Mouse (Mus musculus): ENCODE results near the gene Cep57l1. TPM values are rescaled to one million over a fixed set of nuclear protein-coding genes. Genes with fewer than 3 reads are reported as not detected.

Cep57l1 gene
- polyA plus RNA-seq, 1 experiment from 2014 or later: 21.1 TPM

- ATAC-seq (ENCODE audit: low FRiP score, low read depth): no peak
- Histone ChIP-seq H3K36me3 (peaks cover 14% of the 10 kb centered on the region), H3K9me3 (0 out of 2 replicates have a peak, but pooled peaks cover 3% of the 10 kb centered on the region), H3K9ac (replicated peaks) (no peak overlapping the region), H3K4me1 (peaks cover 8% of the 10 kb centered on the region), H3K27me3 (no peaks in the 10 kb centered on the region), H3K27ac (replicated peaks) (no peak overlapping the region), H3K4me3 (no peak overlapping the region), H3K4me2 (replicated peaks) (no peak overlapping the region)
- 93% methylated on average over 4 of the region's 4 CpGs for WGBS
These were observed 77.7 kb downstream of the Cep57l1 start for GRCm38 (mm10) chr10:41731932-41732331.

DNA sequence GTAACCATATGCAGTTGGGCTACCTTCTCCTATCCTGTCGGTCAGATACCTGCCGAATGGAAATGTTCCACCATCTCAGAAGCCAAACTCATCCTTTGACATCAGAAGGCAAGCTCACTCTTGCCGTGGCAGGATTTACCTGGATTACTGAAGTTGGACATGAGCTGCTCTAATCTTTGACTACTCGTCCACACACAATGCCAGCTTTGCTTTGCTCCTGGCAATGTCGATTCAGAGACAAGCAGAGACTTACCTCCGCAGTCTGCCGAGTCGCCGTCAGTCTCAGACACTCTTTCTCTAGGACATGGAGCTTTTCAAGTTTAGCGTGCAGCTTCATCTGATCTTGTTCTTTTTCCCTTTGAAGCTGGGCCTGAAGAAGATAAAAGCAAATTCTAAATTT is 78.9 kb downstream of the Cep57l1 start:
- no peak for ATAC-seq (ENCODE audit: low FRiP score, low read depth)
- no peak overlapping the region for H3K27ac ChIP-seq (replicated peaks)
- no peak overlapping the region for H3K9ac ChIP-seq (replicated peaks)
- no peaks in the 10 kb centered on the region for H3K27me3 ChIP-seq
- WGBS: 92% methylated on average over 10 of the region's 10 CpGs
- peaks cover 7% of the 10 kb centered on the region for H3K4me1 ChIP-seq
- peaks cover 14% of the 10 kb centered on the region for H3K36me3 ChIP-seq
- H3K4me2 ChIP-seq (replicated peaks): no peak overlapping the region
- no peaks in the 10 kb centered on the region for H3K9me3 ChIP-seq
- H3K4me3 ChIP-seq: no peak overlapping the region

DNA sequence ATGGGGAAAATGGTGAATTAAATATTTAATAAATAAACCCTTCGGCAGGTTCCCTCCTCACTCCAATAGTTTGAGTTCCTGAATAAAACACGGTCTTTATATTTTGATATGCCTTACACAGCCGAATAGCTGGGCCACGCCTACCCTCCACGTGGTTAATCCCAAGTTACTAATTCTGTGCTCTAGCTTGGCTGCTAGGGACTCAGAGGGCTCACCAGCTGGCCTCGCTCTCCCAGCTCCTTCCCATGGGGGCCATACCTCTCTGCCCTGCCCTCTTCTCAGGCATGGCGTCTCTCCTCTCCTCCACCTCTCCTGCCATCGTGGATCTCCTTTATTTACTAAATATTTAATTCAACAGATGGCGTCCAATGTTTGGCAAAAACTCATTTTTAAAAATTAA is 83.5 kb downstream of the Cep57l1 start:
- 85% methylated on average over 9 of the region's 9 CpGs for WGBS
- H3K27me3 ChIP-seq: no peaks in the 10 kb centered on the region
- no peak overlapping the region for H3K9ac ChIP-seq (replicated peaks)
- peaks cover 14% of the 10 kb centered on the region for H3K36me3 ChIP-seq
- H3K27ac ChIP-seq (replicated peaks): no peak overlapping the region
- no peaks in the 10 kb centered on the region for H3K9me3 ChIP-seq
- no peaks in the 10 kb centered on the region for H3K4me1 ChIP-seq
- no peak overlapping the region for H3K4me2 ChIP-seq (replicated peaks)
- ATAC-seq (ENCODE audit: low FRiP score, low read depth): no peak
- no peak overlapping the region for H3K4me3 ChIP-seq

DNA sequence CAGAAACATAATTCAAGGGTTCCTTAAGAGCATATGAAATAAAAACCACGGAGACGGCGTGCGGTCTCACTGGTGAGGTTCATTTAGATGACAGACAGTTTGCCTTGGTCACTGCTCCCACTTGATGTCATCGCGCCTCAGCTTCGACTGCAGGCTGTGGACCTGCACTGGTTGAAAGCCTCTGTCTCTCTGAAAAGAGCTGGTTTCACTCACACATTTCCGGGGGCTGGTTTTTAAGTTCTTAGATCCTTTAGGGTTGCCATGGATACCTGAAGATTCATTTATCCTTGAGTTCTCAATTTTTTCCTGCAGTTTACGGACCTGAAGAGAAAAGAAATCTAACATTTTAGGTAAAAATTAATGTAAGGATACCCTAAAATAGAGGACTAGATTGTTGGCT is 90.1 kb downstream of the Cep57l1 start:
- no peaks in the 10 kb centered on the region for H3K36me3 ChIP-seq
- no peak for ATAC-seq (ENCODE audit: low FRiP score, low read depth)
- H3K4me1 ChIP-seq: peaks cover 10% of the 10 kb centered on the region
- no peaks in the 10 kb centered on the region for H3K27me3 ChIP-seq
- H3K4me2 ChIP-seq (replicated peaks): no peak overlapping the region
- no peak overlapping the region for H3K27ac ChIP-seq (replicated peaks)
- WGBS: 69% methylated on average over 9 of the region's 9 CpGs
- no peak overlapping the region for H3K4me3 ChIP-seq
- no peak overlapping the region for H3K9ac ChIP-seq (replicated peaks)
- no peaks in the 10 kb centered on the region for H3K9me3 ChIP-seq

DNA sequence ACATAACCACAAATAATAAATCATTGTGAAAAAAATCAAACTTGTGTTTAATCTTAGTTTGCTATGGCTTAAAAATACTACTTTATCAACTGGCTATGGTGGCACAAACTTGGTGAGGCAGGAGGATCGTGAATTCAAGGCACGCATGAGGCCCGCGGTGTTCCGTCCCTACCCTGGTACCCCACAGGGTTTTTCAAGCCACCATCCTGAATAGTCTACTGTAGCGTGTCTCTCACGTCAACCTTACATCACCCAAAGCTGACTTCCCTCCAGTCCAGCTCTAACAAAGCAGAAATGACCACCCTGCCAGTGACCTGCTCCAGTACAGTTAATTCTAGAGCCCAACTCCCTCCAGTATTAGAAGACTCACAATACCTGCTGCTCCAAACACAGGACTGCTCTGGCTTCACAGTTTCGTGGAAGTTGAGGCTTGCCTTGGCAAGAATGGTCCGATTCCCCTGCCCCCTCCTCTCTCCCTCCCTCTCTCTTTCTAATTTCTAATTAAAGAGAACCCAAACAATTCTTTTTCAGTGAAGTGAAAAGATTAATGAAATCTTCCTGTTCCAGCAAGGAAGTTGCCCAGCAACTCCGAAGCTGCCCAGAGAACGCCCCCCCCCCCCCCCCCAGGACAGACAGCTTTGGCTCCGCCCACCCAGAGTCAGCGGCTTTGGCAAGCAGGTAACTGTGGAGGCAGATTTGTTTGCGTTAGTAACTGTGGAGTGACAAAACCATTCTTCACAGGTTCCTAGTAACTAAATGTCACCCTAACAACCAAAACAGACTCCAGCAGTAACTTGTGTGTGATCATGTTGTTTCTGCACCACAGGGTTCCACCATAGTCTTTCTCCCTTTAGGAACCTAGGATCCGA is 93.4 kb downstream of the Cep57l1 start, which contains the start of gene Ccdc162:
Ccdc162 (minus strand) TSS at position 606 of the 869 bp plus-strand sequence.
- Histone ChIP-seq H3K4me1 (peaks cover 14% of the 10 kb centered on the region), H3K9me3 (no peaks in the 10 kb centered on the region), H3K27ac (replicated peaks) (no peak within 1 kb of the TSS), H3K4me2 (replicated peaks) (0 out of 2 replicates have a peak within 1 kb of the TSS, but pooled peaks have one; percentile 9), H3K4me3 (no peak within 1 kb of the TSS), H3K9ac (replicated peaks) (no peak within 1 kb of the TSS), H3K27me3 (no peaks in the 10 kb centered on the region), H3K36me3 (no peaks in the 10 kb centered on the region)
- 46% methylated on average over 15 of the region's 15 CpGs for WGBS
- ATAC-seq (ENCODE audit: low FRiP score, low read depth): 0 out of 2 replicates have a peak, but pooled peaks have one; percentile 44

DNA sequence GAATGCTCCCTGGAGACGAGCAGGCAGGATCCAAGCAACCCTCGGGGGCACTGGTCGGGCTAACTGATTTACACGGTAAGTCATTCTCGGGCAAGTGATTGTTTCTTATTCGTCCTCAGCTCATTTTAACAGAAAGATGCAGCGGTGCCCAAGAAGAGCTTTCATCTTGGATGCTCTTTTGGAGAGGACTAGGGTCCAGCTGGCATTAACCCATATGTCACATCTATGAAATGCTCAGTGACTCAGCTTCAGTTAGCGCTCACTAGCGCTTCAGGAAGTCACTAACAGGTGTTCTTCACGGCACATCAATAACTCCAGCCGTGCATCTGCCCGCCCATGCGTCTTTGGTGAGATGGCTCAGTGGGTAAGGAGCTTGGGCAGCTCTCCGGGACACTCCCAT is 94.1 kb downstream of the Cep57l1 start:
- Histone ChIP-seq H3K4me2 (replicated peaks) (no peak overlapping the region), H3K4me1 (peaks cover 14% of the 10 kb centered on the region), H3K9ac (replicated peaks) (no peak overlapping the region), H3K36me3 (no peaks in the 10 kb centered on the region), H3K4me3 (no peak overlapping the region), H3K9me3 (no peaks in the 10 kb centered on the region), H3K27ac (replicated peaks) (no peak overlapping the region), H3K27me3 (no peaks in the 10 kb centered on the region)
- WGBS: 90% methylated on average over 14 of the region's 14 CpGs
- ATAC-seq (ENCODE audit: low FRiP score, low read depth): no peak

- Histone ChIP-seq H3K4me2 (replicated peaks) (no peak overlapping the region), H3K27ac (replicated peaks) (no peak overlapping the region), H3K9me3 (no peaks in the 10 kb centered on the region), H3K27me3 (no peaks in the 10 kb centered on the region), H3K4me3 (no peak overlapping the region), H3K9ac (replicated peaks) (no peak overlapping the region), H3K4me1 (peaks cover 11% of the 10 kb centered on the region), H3K36me3 (no peaks in the 10 kb centered on the region)
- 47% methylated on average over 7 of the region's 7 CpGs for WGBS
- ATAC-seq (ENCODE audit: low FRiP score, low read depth): no peak
These were observed 98.2 kb downstream of the Cep57l1 start for GRCm38 (mm10) chr10:41711467-41711866.

GRCm38 (mm10) chr10:41710773-41711172 is 98.9 kb downstream of the Cep57l1 start:
- 97% methylated on average over 8 of the region's 8 CpGs for WGBS

GRCm38 (mm10) chr10:41709341-41709740 is 100.3 kb downstream of the Cep57l1 start:
- 94% methylated on average over 8 of the region's 8 CpGs for WGBS
- no peaks in the 10 kb centered on the region for H3K36me3 ChIP-seq
- no peak for ATAC-seq (ENCODE audit: low FRiP score, low read depth)
- no peak overlapping the region for H3K9ac ChIP-seq (replicated peaks)
- 0 out of 2 replicates have a peak, but pooled peaks cover 3% of the 10 kb centered on the region for H3K4me1 ChIP-seq
- no peaks in the 10 kb centered on the region for H3K27me3 ChIP-seq
- H3K27ac ChIP-seq (replicated peaks): no peak overlapping the region
- no peak overlapping the region for H3K4me3 ChIP-seq
- H3K4me2 ChIP-seq (replicated peaks): no peak overlapping the region
- no peaks in the 10 kb centered on the region for H3K9me3 ChIP-seq

More at GRCm38 (mm10) chr10:41710773-41711172, 98.9 kb downstream of the Cep57l1 start:
- H3K9me3 ChIP-seq: no peaks in the 10 kb centered on the region
- peaks cover 5% of the 10 kb centered on the region; the same call in 1 of the 2 replicates for H3K4me1 ChIP-seq
- no peaks in the 10 kb centered on the region for H3K36me3 ChIP-seq
- no peak overlapping the region for H3K4me3 ChIP-seq
- no peak overlapping the region for H3K27ac ChIP-seq (replicated peaks)
- no peak for ATAC-seq (ENCODE audit: low FRiP score, low read depth)
- no peaks in the 10 kb centered on the region for H3K27me3 ChIP-seq
- no peak overlapping the region for H3K4me2 ChIP-seq (replicated peaks)
- H3K9ac ChIP-seq (replicated peaks): no peak overlapping the region

GRCm38 (mm10) chr10:41699669-41700068 is 110.0 kb downstream of the Cep57l1 start:
- Histone ChIP-seq H3K9ac (replicated peaks) (no peak overlapping the region), H3K9me3 (no peaks in the 10 kb centered on the region), H3K4me1 (no peaks in the 10 kb centered on the region), H3K27ac (replicated peaks) (no peak overlapping the region), H3K36me3 (no peaks in the 10 kb centered on the region), H3K4me2 (replicated peaks) (no peak overlapping the region), H3K4me3 (no peak overlapping the region), H3K27me3 (no peaks in the 10 kb centered on the region)
- ATAC-seq (ENCODE audit: low FRiP score, low read depth): no peak
- WGBS: 90% methylated on average over 5 of the region's 5 CpGs

DNA sequence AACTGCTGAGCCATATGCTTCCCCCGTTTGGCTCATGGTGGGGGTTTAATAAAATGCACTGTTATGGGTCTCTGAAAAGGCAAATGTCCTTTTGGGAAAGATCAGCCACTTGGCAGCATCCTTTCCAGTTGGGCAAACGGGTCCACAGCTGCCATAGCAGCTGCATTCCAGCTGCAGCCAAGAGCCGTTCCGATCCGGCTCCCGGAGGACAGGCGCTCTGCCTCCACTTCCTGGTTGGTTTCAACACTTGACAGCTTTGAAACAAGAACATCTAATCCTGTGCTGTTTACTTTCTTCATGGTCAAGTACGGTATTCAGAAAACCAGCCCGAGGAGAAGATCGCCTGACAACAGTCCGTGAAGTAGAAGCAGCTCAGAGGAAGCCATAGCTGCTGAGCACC is 112.6 kb downstream of the Cep57l1 start:
- Histone ChIP-seq H3K27ac (replicated peaks) (no peak overlapping the region), H3K27me3 (no peaks in the 10 kb centered on the region), H3K4me2 (replicated peaks) (no peak overlapping the region), H3K9me3 (no peaks in the 10 kb centered on the region), H3K36me3 (no peaks in the 10 kb centered on the region), H3K9ac (replicated peaks) (no peak overlapping the region), H3K4me3 (no peak overlapping the region), H3K4me1 (no peaks in the 10 kb centered on the region)
- 86% methylated on average over 11 of the region's 11 CpGs for WGBS
- ATAC-seq (ENCODE audit: low FRiP score, low read depth): no peak

DNA sequence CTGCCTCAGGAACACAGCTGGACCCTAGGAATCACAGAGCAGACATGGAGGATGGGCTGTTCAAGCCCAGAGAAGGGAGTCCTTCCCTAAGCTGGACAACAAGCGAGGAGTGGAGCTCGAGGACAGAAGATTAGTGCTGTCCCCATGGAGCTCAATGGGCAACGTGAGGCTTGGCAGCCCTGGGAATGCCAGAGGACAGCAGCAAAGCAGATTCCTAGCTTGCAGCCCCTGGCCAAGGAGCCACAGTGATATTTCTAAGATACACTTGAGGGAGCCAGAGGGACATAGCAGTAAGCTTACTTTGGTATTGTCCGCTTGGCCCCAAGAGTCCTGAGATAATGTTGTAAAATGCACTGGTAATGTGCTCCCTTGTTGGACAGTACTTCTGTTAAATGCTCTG is 118.7 kb downstream of the Cep57l1 start:
- Histone ChIP-seq H3K4me1 (0 out of 2 replicates have a peak, but pooled peaks cover 4% of the 10 kb centered on the region), H3K36me3 (no peaks in the 10 kb centered on the region), H3K4me3 (no peak overlapping the region), H3K4me2 (replicated peaks) (no peak overlapping the region), H3K9me3 (no peaks in the 10 kb centered on the region), H3K9ac (replicated peaks) (no peak overlapping the region), H3K27ac (replicated peaks) (no peak overlapping the region), H3K27me3 (peaks cover 4% of the 10 kb centered on the region; the same call in 1 of the 2 replicates)
- WGBS: 63% methylated on average over 4 of the region's 4 CpGs
- no peak for ATAC-seq (ENCODE audit: low FRiP score, low read depth)

Data from midbrain, embryonic 12.5 days (tissue).